Mouse (Mus musculus) embryonic fibroblast, embryonic 13.5 days (primary cell): Measurements from ENCODE around the gene Kdr. TPM values are rescaled to one million over a fixed set of nuclear protein-coding genes. Genes with fewer than 3 reads are reported as not detected.
"Not testable (repeated sequence)": the region's sequence is repeated elsewhere in the genome, so short reads cannot be mapped to it uniquely, and the experiment has no call there.

Source experiments
- H3K27ac ChIP-seq: 2 replicates; pipeline ENCODE4 v1.5.1; 2012; ENCODE audit warnings: low read length, control low read depth, inconsistent platforms; ENCODE audit not compliant: insufficient read depth
- H3K4me1 ChIP-seq: 2 replicates; pipeline ENCODE4 v1.6.1; 2011; ENCODE audit warnings: low read length; ENCODE audit not compliant: control insufficient read depth, insufficient read depth
- H3K4me3 ChIP-seq: 2 replicates; pipeline ENCODE4 v1.5.1; 2011; ENCODE audit warnings: mild to moderate bottlenecking, control low read depth, low read length; ENCODE audit not compliant: insufficient read depth
- CTCF ChIP-seq: IDR thresholded peaks from 2 replicates; pipeline ENCODE4 v1.5.1; 2011; ENCODE audit warnings: mild to moderate bottlenecking, control low read depth, low read length, moderate library complexity, borderline replicate concordance; ENCODE audit not compliant: insufficient read depth
- POLR2A ChIP-seq: IDR thresholded peaks from 2 replicates; pipeline ENCODE4 v1.6.1; 2011; ENCODE audit warnings: low read depth, mild to moderate bottlenecking, control low read depth, low read length, moderate library complexity
- polyA plus RNA-seq: library from polyadenylated mRNA; stranded (reverse); fragments of >200 nt; gene quantifications from 2 replicates; pipeline ENCODE4 v1.2.4, GENCODE M21; 2011; ENCODE audit warnings: low read depth; ENCODE audit not compliant: missing spikeins, insufficient read length

The Kdr gene
- polyA plus RNA-seq, 1 experiment = 0.60 TPM

DNA sequence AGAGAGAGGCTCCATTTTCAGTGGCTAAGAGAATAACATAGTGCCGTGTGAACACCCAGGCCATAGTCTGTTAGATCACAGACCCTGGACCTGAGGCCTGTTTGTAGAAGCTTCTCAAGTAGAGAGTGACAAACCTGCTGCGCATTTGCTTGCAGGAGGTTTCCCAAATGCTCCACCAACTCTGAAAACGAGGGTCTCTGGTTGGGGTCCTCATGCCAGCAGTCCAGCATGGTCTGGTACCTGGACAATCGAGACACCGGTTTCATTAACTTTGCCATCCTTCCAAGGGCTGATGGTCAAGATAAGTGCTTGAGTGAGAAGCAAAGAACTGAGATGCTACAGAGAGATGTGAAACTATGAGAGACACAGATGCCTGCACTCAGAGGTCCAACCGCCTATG lies 35.0 kb downstream of the Kdr start:
- H3K27ac ChIP-seq = no peak overlapping the region
- TF ChIP-seq CTCF (no peak), POLR2A (no peak)
- H3K4me1 ChIP-seq = peaks cover 5% of the 10 kb centered on the region
- no peak overlapping the region for H3K4me3 ChIP-seq

DNA sequence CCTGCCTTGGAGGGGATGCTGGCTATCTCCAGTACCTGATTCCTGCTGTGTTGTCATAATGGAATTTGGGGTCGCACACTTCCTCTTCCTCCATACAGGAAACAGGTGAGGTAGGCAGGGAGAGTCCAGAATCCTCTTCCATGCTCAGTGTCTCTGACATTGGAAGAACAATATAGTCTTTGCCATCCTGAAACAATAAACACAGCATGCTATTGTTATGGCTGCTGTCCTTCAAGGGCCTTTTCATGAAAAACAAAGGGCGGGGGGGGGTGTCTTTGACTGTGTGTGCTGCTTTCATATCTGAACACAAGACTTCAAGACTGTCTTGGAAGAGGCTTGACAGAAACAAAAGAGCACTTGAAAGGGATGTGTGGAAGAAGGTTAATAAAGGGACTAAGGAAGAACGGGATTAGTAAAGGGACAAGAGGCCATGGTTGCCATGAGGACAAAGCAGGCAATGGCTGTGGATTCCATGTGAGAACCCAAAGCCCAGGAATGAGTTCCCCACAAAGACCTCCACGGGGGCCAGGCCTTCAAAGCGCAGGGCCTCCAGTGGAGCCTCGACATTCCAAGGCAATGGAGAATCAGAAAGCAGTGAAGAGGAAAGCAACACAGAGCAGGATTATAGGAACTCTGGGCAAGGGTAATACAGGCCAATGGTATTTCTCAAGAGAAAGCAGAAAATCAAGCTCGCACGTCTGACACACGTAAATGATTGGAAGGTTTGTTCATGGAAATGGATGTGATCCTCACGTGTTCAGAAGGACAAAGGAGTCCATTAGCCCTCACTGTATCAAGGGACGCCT lies 36.3 kb downstream of the Kdr start:
- H3K4me1 ChIP-seq = peaks cover 5% of the 10 kb centered on the region
- TF ChIP-seq POLR2A (no peak), CTCF (no peak)
- H3K27ac ChIP-seq = no peak overlapping the region
- no peak overlapping the region for H3K4me3 ChIP-seq

DNA sequence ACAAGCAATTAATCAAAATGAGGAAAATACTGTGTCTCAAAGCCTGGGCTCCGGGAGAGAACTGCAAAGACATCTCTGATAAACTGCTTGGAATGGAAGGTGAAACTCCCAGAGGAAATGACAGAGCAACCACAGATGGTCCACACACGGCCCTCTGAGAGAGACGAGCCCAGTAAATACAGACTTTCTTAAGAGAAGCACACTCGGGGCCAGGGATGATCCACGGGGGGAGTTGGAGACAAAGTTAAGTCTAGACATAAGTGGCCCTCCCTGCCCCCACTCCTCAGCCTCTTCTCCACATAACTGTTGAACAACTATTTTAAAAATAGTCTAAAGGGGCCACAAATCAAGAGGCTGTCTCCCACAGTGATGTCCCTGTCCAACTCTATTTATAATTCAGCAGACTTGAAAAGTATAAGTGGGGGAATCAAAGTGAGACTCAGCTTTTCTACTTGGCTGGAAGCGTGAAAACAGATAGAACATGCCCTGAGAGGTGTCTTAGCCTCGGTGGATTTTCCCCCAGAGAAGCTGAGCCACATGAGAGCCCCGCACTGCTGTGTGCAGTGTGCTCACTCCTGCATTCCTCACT lies 39.0 kb downstream of the Kdr start:
- no peak for TF ChIP-seq CTCF
- TF ChIP-seq POLR2A = no peak
- H3K4me1 ChIP-seq = peaks cover 5% of the 10 kb centered on the region
- H3K27ac ChIP-seq = no peak overlapping the region
- H3K4me3 ChIP-seq = no peak overlapping the region

DNA sequence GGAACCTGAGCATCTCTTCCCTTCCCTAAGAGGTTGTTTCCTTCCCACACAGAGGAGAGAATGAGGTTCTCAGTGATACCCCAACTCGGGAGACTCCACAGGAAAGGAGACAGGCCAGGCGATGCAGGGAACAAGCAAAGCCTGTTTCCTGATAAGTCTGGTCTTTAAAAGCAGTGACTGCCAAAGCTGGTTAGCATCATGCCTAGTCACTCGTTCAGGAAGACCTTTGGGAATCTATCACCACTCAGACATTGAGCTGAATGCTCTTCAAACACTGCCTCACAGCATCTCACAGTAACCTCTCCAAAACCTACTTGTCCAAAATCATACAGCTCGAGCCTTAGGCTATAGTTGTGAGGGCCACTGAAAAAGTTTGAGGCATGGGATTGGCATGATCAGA lies 40.2 kb downstream of the Kdr start:
- Histone ChIP-seq H3K4me1 (peaks cover 5% of the 10 kb centered on the region), H3K4me3 (no peak overlapping the region)
- TF ChIP-seq CTCF (no peak), POLR2A (no peak)

DNA sequence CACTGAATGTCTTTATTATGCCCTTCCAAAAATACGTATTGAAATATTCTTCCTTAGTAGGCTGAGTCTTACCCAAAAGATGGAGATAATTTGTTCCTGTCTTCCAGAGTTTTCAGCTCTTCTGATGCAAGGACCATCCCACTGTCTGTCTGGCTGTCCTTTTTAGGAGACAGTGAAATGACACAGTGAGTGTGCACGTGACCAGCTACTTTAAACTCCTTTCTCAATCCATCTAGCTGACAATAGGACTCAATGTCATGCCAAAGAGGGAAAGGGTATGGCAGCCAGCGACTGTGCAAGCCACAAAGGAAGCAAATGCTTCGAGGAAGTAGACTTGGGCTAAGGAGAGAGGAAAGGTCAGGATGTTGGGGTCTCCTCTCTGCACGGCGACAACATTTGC lies 42.0 kb downstream of the Kdr start:
- H3K4me3 ChIP-seq = no peak overlapping the region
- H3K4me1 ChIP-seq = peaks cover 5% of the 10 kb centered on the region
- H3K27ac ChIP-seq = no peak overlapping the region
- TF ChIP-seq POLR2A (no peak), CTCF (no peak)

More for the DNA sequence above, 40.2 kb downstream of the Kdr start:
- H3K27ac ChIP-seq = no peak overlapping the region

DNA sequence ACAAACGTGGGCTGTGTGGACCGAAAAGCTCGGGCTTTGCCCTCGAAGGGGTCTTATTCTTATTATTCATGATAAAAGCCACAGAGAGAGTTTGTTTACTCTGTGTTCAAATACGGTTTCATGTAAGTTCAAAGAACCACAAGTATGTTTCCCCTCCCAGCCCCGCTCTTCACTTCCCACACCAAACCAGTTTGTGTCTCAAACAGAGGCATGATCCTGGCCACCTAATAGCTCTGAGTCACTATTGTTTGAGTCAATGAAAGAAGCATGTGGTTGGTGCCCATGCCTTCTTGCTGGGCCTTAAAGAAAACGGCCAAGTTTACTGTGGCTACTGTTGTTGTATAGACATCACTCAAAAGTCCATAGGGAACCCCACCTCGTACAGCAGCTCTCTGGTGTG lies 43.0 kb downstream of the Kdr start:
- Histone ChIP-seq H3K27ac (no peak overlapping the region), H3K4me1 (peaks cover 5% of the 10 kb centered on the region), H3K4me3 (no peak overlapping the region)
- TF ChIP-seq POLR2A = no peak
- TF ChIP-seq CTCF = no peak

DNA sequence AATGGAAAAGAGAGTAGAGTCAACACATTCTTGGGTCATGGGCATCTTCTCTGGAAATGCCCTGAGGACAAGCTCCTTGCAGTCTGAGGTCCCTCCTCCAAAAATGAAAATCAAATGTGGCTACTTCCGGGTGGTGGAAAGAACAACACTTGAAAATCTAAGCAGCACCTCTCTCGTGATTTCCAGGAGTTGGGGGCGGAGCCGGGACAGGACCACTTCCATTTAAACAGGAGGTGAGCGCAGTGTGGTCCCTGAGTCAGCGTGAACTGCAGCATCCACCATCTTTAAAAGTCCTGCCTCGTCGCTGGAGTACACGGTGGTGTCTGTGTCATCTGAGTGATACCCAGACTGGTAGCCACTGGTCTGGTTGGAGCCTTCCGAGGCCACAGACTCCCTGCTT lies 44.1 kb downstream of the Kdr start:
- TF ChIP-seq CTCF (no peak), POLR2A (no peak)
- H3K27ac ChIP-seq = no peak overlapping the region

DNA sequence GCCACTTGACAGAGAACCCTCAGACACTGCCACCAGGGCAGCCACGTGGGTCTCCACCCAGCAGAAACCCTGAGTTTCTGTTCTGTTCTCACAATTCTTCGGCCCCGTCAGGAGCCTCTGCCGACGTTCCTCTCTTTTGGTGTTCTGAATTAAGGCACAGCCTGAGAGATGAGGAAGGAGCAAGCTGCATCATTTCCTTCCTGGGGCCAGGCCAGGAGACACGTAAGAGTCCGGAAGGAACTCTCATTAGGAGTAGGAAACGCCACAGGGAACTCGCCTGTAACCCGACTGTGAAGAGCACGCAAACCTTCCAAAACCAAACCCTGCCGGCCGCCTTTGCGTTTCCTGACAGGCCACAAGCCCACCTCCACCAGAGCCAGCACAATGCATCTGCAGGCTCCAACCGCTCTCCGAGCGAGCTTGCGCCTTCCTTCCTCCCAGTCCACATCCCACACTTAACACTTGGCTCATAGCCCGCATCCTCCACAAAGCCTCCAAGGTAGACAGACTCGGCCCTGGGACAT lies 44.7 kb downstream of the Kdr start:
- no peak for TF ChIP-seq CTCF
- TF ChIP-seq POLR2A = no peak
- H3K27ac ChIP-seq = no peak overlapping the region

More for the DNA sequence above, 44.1 kb downstream of the Kdr start:
- peaks cover 5% of the 10 kb centered on the region for H3K4me1 ChIP-seq
- no peak overlapping the region for H3K4me3 ChIP-seq

DNA sequence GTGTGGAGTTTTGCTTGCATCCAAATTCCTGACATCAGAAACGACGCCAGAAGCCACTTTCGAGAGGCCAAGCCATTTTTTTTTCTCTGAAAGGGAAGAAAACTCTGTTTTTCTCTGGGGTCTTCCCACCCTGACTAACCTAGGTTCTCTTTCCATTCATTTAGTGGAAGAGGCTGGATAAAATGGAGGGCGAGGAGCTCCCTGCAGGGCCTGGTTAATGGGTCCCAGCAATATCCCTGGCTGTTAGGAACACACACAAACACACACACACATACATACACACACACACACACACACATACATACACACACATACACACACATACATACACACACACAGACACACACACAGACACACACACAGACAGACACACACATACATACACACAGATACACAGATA lies 46.8 kb downstream of the Kdr start:
- H3K4me1 ChIP-seq, H3K27ac ChIP-seq, H3K4me3 ChIP-seq: not testable (repeated sequence)

More for the DNA sequence above, 44.7 kb downstream of the Kdr start:
- peaks cover 2% of the 10 kb centered on the region; the same call in 1 of the 2 replicates for H3K4me1 ChIP-seq
- H3K4me3 ChIP-seq = no peak overlapping the region

DNA sequence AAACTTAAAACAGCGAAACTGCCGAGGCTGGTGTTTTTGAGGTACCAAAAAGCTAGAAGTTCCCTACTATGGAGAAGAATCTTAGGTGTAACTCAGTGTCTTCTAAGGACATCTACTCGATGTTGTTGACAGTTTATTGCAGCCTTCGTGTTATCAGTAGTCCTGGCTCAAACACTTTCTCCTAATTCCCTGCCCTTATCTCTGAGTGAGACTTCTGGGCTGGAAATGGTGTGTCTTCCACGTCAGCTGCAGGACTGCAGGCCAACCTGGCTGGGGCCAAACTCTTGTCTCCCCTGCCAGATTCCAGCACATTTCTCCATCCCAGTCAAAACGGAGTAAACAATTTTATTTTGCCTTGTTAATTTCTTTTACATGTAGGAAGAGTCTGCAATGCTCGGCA lies 48.3 kb downstream of the Kdr start:
- TF ChIP-seq POLR2A (no peak), CTCF (no peak)
- no peak overlapping the region for H3K4me3 ChIP-seq
- peaks cover 2% of the 10 kb centered on the region; the same call in 1 of the 2 replicates for H3K4me1 ChIP-seq
- no peak overlapping the region for H3K27ac ChIP-seq

DNA sequence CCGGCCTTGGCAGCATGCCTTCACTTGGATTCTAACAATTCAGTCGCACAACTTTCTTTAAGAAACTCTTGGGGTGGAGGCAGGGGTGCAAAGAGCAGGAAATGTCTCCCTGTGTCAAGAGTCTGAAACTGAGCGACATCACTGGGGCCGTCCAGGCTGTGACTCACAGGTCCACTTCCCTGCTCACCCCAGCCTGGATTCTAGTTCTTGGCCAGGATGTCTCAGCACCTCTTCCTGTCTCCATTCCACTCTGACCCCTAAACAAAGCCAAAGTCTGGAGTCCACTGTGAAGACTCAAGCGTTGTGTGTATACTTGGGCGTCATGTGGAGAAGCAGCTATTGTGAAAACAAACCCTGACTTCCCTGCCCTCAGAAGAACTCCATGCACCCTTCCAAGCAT lies 55.6 kb downstream of the Kdr start:
- TF ChIP-seq CTCF (no peak), POLR2A (no peak)
- H3K27ac ChIP-seq = no peak overlapping the region
- peaks cover 2% of the 10 kb centered on the region for H3K4me1 ChIP-seq
- H3K4me3 ChIP-seq = no peak overlapping the region
